Mouse (Mus musculus): Measurements from ENCODE around the gene Map4k3.

The Map4k3 gene

GRCm38 (mm10) chr17:80579901-80580300 lies 148.4 kb downstream of the Map4k3 start:
- H3K4me1 ChIP-seq (replicated peaks; ENCODE audit: low read depth, low read length) = peaks cover 27% of the 10 kb centered on the region
- peaks cover 48% of the 10 kb centered on the region for H3K36me3 ChIP-seq (ENCODE audit: insufficient read depth, low read length)
- no peaks in the 10 kb centered on the region for H3K9me3 ChIP-seq (ENCODE audit: low read length)
- peaks cover 8% of the 10 kb centered on the region for H3K27me3 ChIP-seq (ENCODE audit: insufficient read depth, low read length)
- no peak overlapping the region for H3K4me3 ChIP-seq (replicated peaks; ENCODE audit: low read length)
- TF ChIP-seq CTCF (conservative IDR thresholded peaks at IDR 0.05; ENCODE audit: low read length) = no peak
- TF ChIP-seq NANOG (IDR thresholded peaks at IDR 0.05; ENCODE audit: borderline replicate concordance, low read length) = no peak
- TF ChIP-seq POU5F1 (IDR thresholded peaks at IDR 0.05; ENCODE audit: borderline replicate concordance, low read length) = no peak

GRCm38 (mm10) chr17:80579089-80579488 lies 149.2 kb downstream of the Map4k3 start:
- Histone ChIP-seq H3K27me3 (ENCODE audit: insufficient read depth, low read length) (peaks cover 8% of the 10 kb centered on the region), H3K4me1 (replicated peaks; ENCODE audit: low read depth, low read length) (peaks cover 34% of the 10 kb centered on the region), H3K4me3 (replicated peaks; ENCODE audit: low read length) (no peak overlapping the region), H3K36me3 (ENCODE audit: insufficient read depth, low read length) (peaks cover 40% of the 10 kb centered on the region), H3K9me3 (ENCODE audit: low read length) (no peaks in the 10 kb centered on the region)
- TF ChIP-seq NANOG (IDR thresholded peaks at IDR 0.05; ENCODE audit: borderline replicate concordance, low read length) (no peak), CTCF (conservative IDR thresholded peaks at IDR 0.05; ENCODE audit: low read length) (no peak), POU5F1 (IDR thresholded peaks at IDR 0.05; ENCODE audit: borderline replicate concordance, low read length) (no peak)

GRCm38 (mm10) chr17:80578041-80578440 lies 150.2 kb downstream of the Map4k3 start:
- no peak overlapping the region for H3K4me3 ChIP-seq (replicated peaks; ENCODE audit: low read length)
- H3K36me3 ChIP-seq (ENCODE audit: insufficient read depth, low read length) = peaks cover 30% of the 10 kb centered on the region
- TF ChIP-seq NANOG (IDR thresholded peaks at IDR 0.05; ENCODE audit: borderline replicate concordance, low read length) = no peak
- TF ChIP-seq POU5F1 (IDR thresholded peaks at IDR 0.05; ENCODE audit: borderline replicate concordance, low read length) = no peak
- H3K27me3 ChIP-seq (ENCODE audit: insufficient read depth, low read length) = peaks cover 8% of the 10 kb centered on the region
- no peaks in the 10 kb centered on the region for H3K9me3 ChIP-seq (ENCODE audit: low read length)
- H3K4me1 ChIP-seq (replicated peaks; ENCODE audit: low read depth, low read length) = peaks cover 35% of the 10 kb centered on the region

GRCm38 (mm10) chr17:80577639-80578038 lies 150.6 kb downstream of the Map4k3 start, which contains the start of gene Cdkl4:
Gene Cdkl4 (minus strand): TSS chr17:80577813.
- TF ChIP-seq NANOG (IDR thresholded peaks at IDR 0.05; ENCODE audit: borderline replicate concordance, low read length) = no peak
- Histone ChIP-seq H3K27me3 (ENCODE audit: insufficient read depth, low read length) (peaks cover 8% of the 10 kb centered on the region), H3K4me3 (replicated peaks; ENCODE audit: low read length) (peak within 1 kb of the TSS; percentile 71), H3K4me1 (replicated peaks; ENCODE audit: low read depth, low read length) (peaks cover 35% of the 10 kb centered on the region), H3K36me3 (ENCODE audit: insufficient read depth, low read length) (peaks cover 26% of the 10 kb centered on the region), H3K9me3 (ENCODE audit: low read length) (no peaks in the 10 kb centered on the region)

- peaks cover 8% of the 10 kb centered on the region for H3K27me3 ChIP-seq (ENCODE audit: insufficient read depth, low read length)
Measured at GRCm38 (mm10) chr17:80577214-80577613, 151.1 kb downstream of the Map4k3 start.

GRCm38 (mm10) chr17:80575008-80575407 lies 153.3 kb downstream of the Map4k3 start:
- Histone ChIP-seq H3K36me3 (ENCODE audit: insufficient read depth, low read length) (peaks cover 3% of the 10 kb centered on the region; the same call in 1 of the 2 replicates), H3K4me3 (replicated peaks; ENCODE audit: low read length) (peak overlapping the region; percentile 24; the same call in 1 of the 2 replicates)
- TF ChIP-seq NANOG (IDR thresholded peaks at IDR 0.05; ENCODE audit: borderline replicate concordance, low read length) = no peak
- no peak for TF ChIP-seq CTCF (conservative IDR thresholded peaks at IDR 0.05; ENCODE audit: low read length)
- TF ChIP-seq POU5F1 (IDR thresholded peaks at IDR 0.05; ENCODE audit: borderline replicate concordance, low read length) = no peak

More at GRCm38 (mm10) chr17:80577214-80577613, 151.1 kb downstream of the Map4k3 start:
- Histone ChIP-seq H3K4me3 (replicated peaks; ENCODE audit: low read length) (peak overlapping the region; percentile 71), H3K4me1 (replicated peaks; ENCODE audit: low read depth, low read length) (peaks cover 35% of the 10 kb centered on the region), H3K9me3 (ENCODE audit: low read length) (no peaks in the 10 kb centered on the region), H3K36me3 (ENCODE audit: insufficient read depth, low read length) (peaks cover 21% of the 10 kb centered on the region)
- TF ChIP-seq POU5F1 (IDR thresholded peaks at IDR 0.05; ENCODE audit: borderline replicate concordance, low read length) (no peak), NANOG (IDR thresholded peaks at IDR 0.05; ENCODE audit: borderline replicate concordance, low read length) (no peak), CTCF (conservative IDR thresholded peaks at IDR 0.05; ENCODE audit: low read length) (no peak)

GRCm38 (mm10) chr17:80574471-80574965 lies 153.8 kb downstream of the Map4k3 start:
- H3K36me3 ChIP-seq (ENCODE audit: insufficient read depth, low read length) = no peaks in the 10 kb centered on the region
- H3K9me3 ChIP-seq (ENCODE audit: low read length) = no peaks in the 10 kb centered on the region
- peaks cover 35% of the 10 kb centered on the region for H3K4me1 ChIP-seq (replicated peaks; ENCODE audit: low read depth, low read length)
- H3K27me3 ChIP-seq (ENCODE audit: insufficient read depth, low read length) = peaks cover 8% of the 10 kb centered on the region
- TF ChIP-seq POU5F1 (IDR thresholded peaks at IDR 0.05; ENCODE audit: borderline replicate concordance, low read length) = peak; percentile 35; the same call in 1 of the 2 replicates
- TF ChIP-seq NANOG (IDR thresholded peaks at IDR 0.05; ENCODE audit: borderline replicate concordance, low read length) = no peak
- H3K4me3 ChIP-seq (replicated peaks; ENCODE audit: low read length) = no peak overlapping the region

More at GRCm38 (mm10) chr17:80575008-80575407, 153.3 kb downstream of the Map4k3 start:
- H3K9me3 ChIP-seq (ENCODE audit: low read length) = no peaks in the 10 kb centered on the region
- peaks cover 35% of the 10 kb centered on the region for H3K4me1 ChIP-seq (replicated peaks; ENCODE audit: low read depth, low read length)
- peaks cover 8% of the 10 kb centered on the region for H3K27me3 ChIP-seq (ENCODE audit: insufficient read depth, low read length)

GRCm38 (mm10) chr17:80572187-80572935 lies 155.9 kb downstream of the Map4k3 start:
- TF ChIP-seq NANOG (IDR thresholded peaks at IDR 0.05; ENCODE audit: borderline replicate concordance, low read length) (no peak), CTCF (conservative IDR thresholded peaks at IDR 0.05; ENCODE audit: low read length) (no peak), POU5F1 (IDR thresholded peaks at IDR 0.05; ENCODE audit: borderline replicate concordance, low read length) (no peak)
- Histone ChIP-seq H3K4me1 (replicated peaks; ENCODE audit: low read depth, low read length) (peaks cover 29% of the 10 kb centered on the region), H3K27me3 (ENCODE audit: insufficient read depth, low read length) (peaks cover 8% of the 10 kb centered on the region), H3K36me3 (ENCODE audit: insufficient read depth, low read length) (no peaks in the 10 kb centered on the region), H3K9me3 (ENCODE audit: low read length) (peaks cover 13% of the 10 kb centered on the region), H3K4me3 (replicated peaks; ENCODE audit: low read length) (no peak overlapping the region)
